Mouse (Mus musculus): ENCODE measurements around the gene Anxa9. TPM values are rescaled to one million over a fixed set of nuclear protein-coding genes. Genes with fewer than 3 reads are reported as not detected.
A peak's percentile ranks its signal among the peaks of the same experiment; 100 is the strongest.

The Anxa9 gene
- polyA plus RNA-seq, 1 experiment from 2014 or later = 3.4 TPM

GRCm38 (mm10) chr3:95319701-95320625 is 13.0 kb upstream of the Anxa9 start:
- Histone ChIP-seq H3K9me3 (no peaks in the 10 kb centered on the region), H3K27ac (no peak overlapping the region), H3K4me1 (peaks cover 26% of the 10 kb centered on the region), H3K4me3 (replicated peaks) (no peak overlapping the region), H3K9ac (no peak overlapping the region), H3K27me3 (replicated peaks) (no peaks in the 10 kb centered on the region), H3K36me3 (peaks cover 42% of the 10 kb centered on the region), H3K4me2 (no peak overlapping the region)
- 73% methylated on average over 12 of the region's 12 CpGs for WGBS
- ATAC-seq (ENCODE audit: insufficient read depth, low FRiP score, low read depth) = no peak

- 52% methylated on average over 2 of the region's 2 CpGs for WGBS
- no peak for ATAC-seq (ENCODE audit: insufficient read depth, low FRiP score, low read depth)
- Histone ChIP-seq H3K4me1 (peaks cover 26% of the 10 kb centered on the region), H3K27ac (0 out of 2 replicates have a peak overlapping the region, but pooled peaks have one; percentile 14), H3K9me3 (no peaks in the 10 kb centered on the region), H3K9ac (no peak overlapping the region), H3K4me2 (no peak overlapping the region), H3K27me3 (replicated peaks) (no peaks in the 10 kb centered on the region), H3K4me3 (replicated peaks) (no peak overlapping the region), H3K36me3 (peaks cover 33% of the 10 kb centered on the region)
Observed at GRCm38 (mm10) chr3:95319110-95319509, 12.1 kb upstream of the Anxa9 start.

- H3K27me3 ChIP-seq (replicated peaks) = no peaks in the 10 kb centered on the region
- 0 out of 2 replicates have a peak overlapping the region, but pooled peaks have one; percentile 14 for H3K27ac ChIP-seq
- no peak overlapping the region for H3K4me3 ChIP-seq (replicated peaks)
- H3K4me1 ChIP-seq = peaks cover 26% of the 10 kb centered on the region
- no peak overlapping the region; the same call in 1 of the 2 replicates for H3K9ac ChIP-seq
- H3K36me3 ChIP-seq = peaks cover 27% of the 10 kb centered on the region
- H3K4me2 ChIP-seq = no peak overlapping the region
- 0 out of 2 replicates have a peak, but pooled peaks have one; percentile 3 for ATAC-seq (ENCODE audit: insufficient read depth, low FRiP score, low read depth)
- H3K9me3 ChIP-seq = no peaks in the 10 kb centered on the region
- 41% methylated on average over 6 of the region's 6 CpGs for WGBS
Observed at GRCm38 (mm10) chr3:95318548-95318947, 11.6 kb upstream of the Anxa9 start.

GRCm38 (mm10) chr3:95317414-95318080 is 10.6 kb upstream of the Anxa9 start:
- WGBS = 22% methylated on average over 12 of the region's 12 CpGs
- no peaks in the 10 kb centered on the region for H3K9me3 ChIP-seq
- 0 out of 2 replicates have a peak overlapping the region, but pooled peaks have one; percentile 11 for H3K27ac ChIP-seq
- peak overlapping the region; percentile 35 for H3K4me2 ChIP-seq
- H3K4me1 ChIP-seq = peaks cover 26% of the 10 kb centered on the region
- no peaks in the 10 kb centered on the region for H3K27me3 ChIP-seq (replicated peaks)
- peaks cover 19% of the 10 kb centered on the region for H3K36me3 ChIP-seq
- H3K9ac ChIP-seq = peak overlapping the region; percentile 10; the same call in 1 of the 2 replicates
- 0 out of 2 replicates have a peak overlapping the region, but pooled peaks have one; percentile 5 for H3K4me3 ChIP-seq (replicated peaks)
- no peak; the same call in 1 of the 2 replicates for ATAC-seq (ENCODE audit: insufficient read depth, low FRiP score, low read depth)

GRCm38 (mm10) chr3:95315844-95316550 is 9.0 kb upstream of the Anxa9 start:
- peak overlapping the region; percentile 86 for H3K4me3 ChIP-seq (replicated peaks)
- H3K9me3 ChIP-seq = no peaks in the 10 kb centered on the region
- 12% methylated on average over 9 of the region's 9 CpGs for WGBS
- H3K27me3 ChIP-seq (replicated peaks) = no peaks in the 10 kb centered on the region
- peak overlapping the region; percentile 98 for H3K9ac ChIP-seq
- H3K27ac ChIP-seq = peak overlapping the region; percentile 94
- peak overlapping the region; percentile 80 for H3K4me2 ChIP-seq
- H3K4me1 ChIP-seq = peaks cover 26% of the 10 kb centered on the region
- H3K36me3 ChIP-seq = peaks cover 4% of the 10 kb centered on the region; the same call in 1 of the 2 replicates
- no peak for ATAC-seq (ENCODE audit: insufficient read depth, low FRiP score, low read depth)

- peak; percentile 91 for ATAC-seq (ENCODE audit: insufficient read depth, low FRiP score, low read depth)
- peaks cover 26% of the 10 kb centered on the region for H3K4me1 ChIP-seq
- no peaks in the 10 kb centered on the region for H3K9me3 ChIP-seq
- no peaks in the 10 kb centered on the region for H3K36me3 ChIP-seq
- H3K9ac ChIP-seq = peak overlapping the region; percentile 98
- H3K4me3 ChIP-seq (replicated peaks) = peak overlapping the region; percentile 86
- WGBS = under 1% methylated on average over 59 of the region's 71 CpGs
- H3K27ac ChIP-seq = peak overlapping the region; percentile 94
- H3K27me3 ChIP-seq (replicated peaks) = no peaks in the 10 kb centered on the region
- H3K4me2 ChIP-seq = peak overlapping the region; percentile 80
Observed at GRCm38 (mm10) chr3:95315094-95315843, 8.3 kb upstream of the Anxa9 start.

GRCm38 (mm10) chr3:95314486-95315093 is 7.6 kb upstream of the Anxa9 start, which contains the start of gene Cers2:
Gene Cers2, plus strand, starts transcription at chr3:95314791.
- Histone ChIP-seq H3K4me1 (peaks cover 26% of the 10 kb centered on the region), H3K9me3 (no peaks in the 10 kb centered on the region), H3K4me2 (peak within 1 kb of the TSS; percentile 80), H3K36me3 (no peaks in the 10 kb centered on the region), H3K27me3 (replicated peaks) (no peaks in the 10 kb centered on the region), H3K9ac (peak within 1 kb of the TSS; percentile 98), H3K4me3 (replicated peaks) (peak within 1 kb of the TSS; percentile 86), H3K27ac (peak within 1 kb of the TSS; percentile 94)
- 6% methylated on average over 27 of the region's 27 CpGs for WGBS
- no peak for ATAC-seq (ENCODE audit: insufficient read depth, low FRiP score, low read depth)

- WGBS = 70% methylated on average over 6 of the region's 6 CpGs
- Histone ChIP-seq H3K4me1 (peaks cover 26% of the 10 kb centered on the region), H3K9ac (no peak overlapping the region), H3K27me3 (replicated peaks) (no peaks in the 10 kb centered on the region), H3K4me2 (peak overlapping the region; percentile 80; the same call in 1 of the 2 replicates), H3K9me3 (no peaks in the 10 kb centered on the region), H3K27ac (no peak overlapping the region), H3K36me3 (no peaks in the 10 kb centered on the region), H3K4me3 (replicated peaks) (no peak overlapping the region)
- ATAC-seq (ENCODE audit: insufficient read depth, low FRiP score, low read depth) = no peak
Observed at GRCm38 (mm10) chr3:95314075-95314474, 7.1 kb upstream of the Anxa9 start.

GRCm38 (mm10) chr3:95313476-95313875 is 6.5 kb upstream of the Anxa9 start:
- H3K27ac ChIP-seq = no peak overlapping the region
- no peaks in the 10 kb centered on the region for H3K36me3 ChIP-seq
- ATAC-seq (ENCODE audit: insufficient read depth, low FRiP score, low read depth) = no peak
- H3K4me3 ChIP-seq (replicated peaks) = no peak overlapping the region
- H3K27me3 ChIP-seq (replicated peaks) = no peaks in the 10 kb centered on the region
- no peaks in the 10 kb centered on the region for H3K9me3 ChIP-seq
- H3K4me2 ChIP-seq = no peak overlapping the region
- peaks cover 23% of the 10 kb centered on the region for H3K4me1 ChIP-seq
- H3K9ac ChIP-seq = no peak overlapping the region
- WGBS = 54% methylated on average over 7 of the region's 7 CpGs

- WGBS = 60% methylated on average over 6 of the region's 6 CpGs
- no peak overlapping the region for H3K9ac ChIP-seq
Observed at GRCm38 (mm10) chr3:95312623-95313022, 5.6 kb upstream of the Anxa9 start.

More at GRCm38 (mm10) chr3:95312623-95313022, 5.6 kb upstream of the Anxa9 start:
- no peak for ATAC-seq (ENCODE audit: insufficient read depth, low FRiP score, low read depth)
- no peaks in the 10 kb centered on the region for H3K27me3 ChIP-seq (replicated peaks)
- H3K4me1 ChIP-seq = peaks cover 16% of the 10 kb centered on the region
- H3K27ac ChIP-seq = no peak overlapping the region
- H3K9me3 ChIP-seq = no peaks in the 10 kb centered on the region
- H3K4me2 ChIP-seq = peak overlapping the region; percentile 19; the same call in 1 of the 2 replicates
- H3K36me3 ChIP-seq = no peaks in the 10 kb centered on the region
- H3K4me3 ChIP-seq (replicated peaks) = no peak overlapping the region
